Mouse (Mus musculus): ENCODE data around the gene Nmrk2. TPM values are rescaled to one million over a fixed set of nuclear protein-coding genes. Genes with fewer than 3 reads are reported as not detected.
A peak's percentile ranks its signal among the peaks of the same experiment; 100 is the strongest.
"Not testable (repeated sequence)": the region's sequence is repeated elsewhere in the genome, so short reads cannot be mapped to it uniquely, and the experiment has no call there.

Nmrk2 gene
- total RNA-seq, 2 experiments from 2014 or later, result not detected

DNA sequence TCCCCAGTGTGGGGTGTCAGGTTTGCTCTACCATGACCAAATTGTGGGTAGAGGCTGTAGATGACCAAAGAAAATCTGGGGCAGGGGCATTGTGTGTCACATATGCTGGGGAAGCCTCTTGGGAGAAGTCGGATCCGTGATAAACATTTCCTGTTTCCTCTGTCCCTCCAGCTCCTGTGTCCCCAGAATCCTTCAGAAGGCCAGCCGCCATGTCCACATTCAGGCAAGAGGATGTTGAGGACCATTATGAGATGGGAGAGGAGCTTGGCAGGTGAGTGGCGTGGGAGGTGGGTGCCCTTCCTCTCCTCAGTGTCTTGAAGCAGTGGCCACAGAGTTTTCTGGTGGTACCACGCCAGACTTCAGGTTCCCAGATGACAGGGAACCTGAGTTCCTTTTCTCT, 18.0 kb downstream of the Nmrk2 start, which contains the start of gene 4930442H23Rik:
TSS of gene 4930442H23Rik (minus strand) at position 45 of the 400 bp plus-strand sequence.
- no peak for DNase-seq

DNA sequence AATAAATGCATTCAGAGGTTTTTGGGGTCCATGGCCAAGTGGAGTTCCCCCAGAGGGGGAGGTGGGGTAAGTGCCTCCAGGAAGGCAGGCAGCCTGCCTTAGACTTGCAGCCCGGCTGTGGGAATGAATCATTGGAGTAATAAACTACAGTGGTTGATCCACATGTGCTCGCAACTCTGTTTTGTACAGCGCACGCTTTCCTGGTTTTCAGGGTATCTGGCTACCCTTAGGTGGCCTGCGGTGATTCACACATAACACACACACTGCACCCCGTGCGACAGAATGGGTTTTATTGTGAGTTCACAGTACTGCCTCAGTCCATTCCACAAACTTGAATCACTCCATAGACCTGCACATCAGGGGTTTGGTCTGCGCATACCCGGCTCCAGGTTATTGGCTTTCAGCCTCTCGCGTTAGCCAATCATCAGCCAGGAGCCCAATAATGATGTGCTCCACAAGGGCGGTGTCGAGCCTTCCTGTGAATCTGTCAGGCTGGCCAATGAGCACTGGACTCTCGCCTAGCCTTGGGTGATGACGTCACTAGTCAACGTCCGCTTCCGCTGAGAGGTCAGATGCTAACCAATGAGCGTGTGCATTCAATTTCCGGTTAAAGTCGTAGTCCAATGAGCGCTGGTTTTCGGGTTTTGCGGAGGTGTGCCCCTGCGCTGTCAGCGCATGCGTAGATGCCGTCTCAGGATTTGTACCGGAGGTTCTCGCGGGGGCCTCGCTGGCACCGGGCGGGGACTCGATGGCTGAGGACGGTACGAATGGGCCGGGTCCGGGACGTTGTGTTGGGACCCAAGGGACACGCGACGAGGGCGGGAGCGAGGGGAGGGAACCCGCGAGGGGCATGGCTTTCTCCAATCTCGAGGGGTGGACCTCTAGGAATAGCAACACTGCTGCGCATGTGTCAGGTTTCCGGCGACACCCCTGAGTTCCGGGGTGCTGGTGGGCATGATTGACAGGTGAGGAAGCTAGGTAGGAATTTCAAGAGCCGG, 19.2 kb downstream of the Nmrk2 start, which contains the start of gene Dapk3:
TSS of gene Dapk3 (plus strand) at position 670 of the 998 bp plus-strand sequence.
- DNase-seq, result peak; percentile 95 to 96

DNA sequence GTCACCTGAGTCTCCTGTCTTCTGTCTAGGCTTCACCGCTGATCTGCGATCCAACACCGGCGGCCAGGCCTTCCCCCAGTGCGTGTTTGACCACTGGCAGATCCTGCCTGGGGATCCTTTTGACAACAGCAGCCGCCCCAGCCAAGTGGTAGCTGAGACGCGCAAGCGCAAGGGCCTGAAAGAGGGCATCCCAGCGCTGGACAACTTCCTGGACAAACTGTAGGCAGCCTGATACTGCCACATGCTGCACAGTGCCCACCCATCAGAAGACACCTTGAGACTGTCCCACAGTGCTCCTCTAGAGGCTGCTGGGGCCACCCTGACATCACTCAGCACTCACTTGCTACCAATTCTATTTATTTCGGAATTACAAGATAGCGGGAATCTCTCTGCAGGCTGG, 20.0 kb downstream of the Nmrk2 start:
- not testable (repeated sequence) for DNase-seq

DNA sequence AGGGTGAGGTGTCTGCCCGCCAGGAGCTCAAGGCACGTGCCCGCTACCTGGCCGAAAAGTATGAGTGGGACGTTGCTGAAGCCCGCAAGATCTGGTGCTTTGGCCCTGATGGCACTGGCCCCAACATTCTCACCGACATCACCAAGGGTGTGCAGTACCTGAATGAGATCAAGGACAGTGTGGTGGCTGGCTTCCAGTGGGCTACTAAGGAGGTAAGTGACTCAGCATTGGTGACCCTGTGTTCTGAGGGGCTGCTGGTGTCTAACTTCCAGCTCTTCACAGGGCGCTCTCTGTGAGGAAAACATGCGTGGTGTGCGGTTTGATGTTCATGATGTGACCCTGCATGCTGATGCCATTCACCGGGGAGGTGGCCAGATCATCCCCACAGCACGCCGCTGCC, 20.9 kb downstream of the Nmrk2 start:
- no peak for DNase-seq

- no peak for DNase-seq
These were observed 22.2 kb downstream of the Nmrk2 start for GRCm38 (mm10) chr10:81179451-81180342.

DNA sequence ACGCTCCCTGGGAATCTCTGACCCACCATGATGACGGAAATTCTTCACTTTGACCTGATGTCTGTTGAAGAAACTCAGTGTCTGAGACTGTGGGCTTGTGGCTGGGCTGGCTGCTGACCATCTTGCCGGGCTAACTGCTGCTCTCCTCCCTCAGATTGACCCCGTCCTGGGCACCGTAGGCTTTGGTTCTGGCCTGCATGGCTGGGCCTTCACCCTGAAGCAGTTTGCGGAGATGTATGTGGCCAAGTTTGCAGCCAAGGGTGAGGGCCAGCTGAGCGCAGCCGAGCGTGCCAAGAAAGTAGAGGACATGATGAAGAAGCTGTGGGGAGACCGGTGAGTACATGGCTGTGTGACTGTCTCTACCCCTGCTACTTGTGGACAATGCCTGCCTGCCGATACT, 22.9 kb downstream of the Nmrk2 start:
- no peak for DNase-seq

DNA sequence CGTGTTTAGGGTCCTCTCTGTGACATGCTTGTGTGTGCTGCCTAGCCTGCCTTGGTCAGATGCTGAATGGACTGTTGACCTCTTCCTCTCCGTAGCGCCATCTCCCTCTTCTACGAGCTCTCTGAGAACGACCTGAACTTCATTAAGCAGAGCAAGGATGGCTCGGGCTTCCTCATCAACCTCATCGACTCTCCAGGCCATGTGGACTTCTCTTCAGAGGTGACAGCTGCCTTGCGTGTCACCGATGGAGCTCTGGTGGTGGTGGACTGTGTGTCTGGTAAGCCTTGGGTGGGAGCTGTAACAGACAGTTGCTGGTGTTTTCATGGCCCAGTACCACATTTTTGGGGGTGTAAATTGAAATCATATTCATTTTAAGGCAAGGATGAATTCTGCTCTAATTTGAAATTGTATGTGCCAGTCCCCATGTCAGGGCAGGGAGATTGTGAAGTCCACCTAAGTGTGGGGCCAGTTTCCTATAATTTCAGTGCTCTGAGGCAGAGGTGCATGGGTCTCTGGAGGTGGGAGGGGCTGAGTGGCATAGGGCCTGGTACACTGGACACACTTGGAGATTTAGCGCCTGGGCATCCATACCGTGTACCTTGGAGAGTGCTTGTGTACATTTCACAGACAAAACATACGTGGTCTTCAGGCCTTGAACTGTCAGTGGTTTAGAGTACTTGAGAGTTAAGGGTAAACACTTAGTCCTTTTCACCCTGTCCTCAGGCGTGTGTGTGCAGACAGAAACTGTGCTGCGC, 23.7 kb downstream of the Nmrk2 start:
- DNase-seq, result no peak

DNA sequence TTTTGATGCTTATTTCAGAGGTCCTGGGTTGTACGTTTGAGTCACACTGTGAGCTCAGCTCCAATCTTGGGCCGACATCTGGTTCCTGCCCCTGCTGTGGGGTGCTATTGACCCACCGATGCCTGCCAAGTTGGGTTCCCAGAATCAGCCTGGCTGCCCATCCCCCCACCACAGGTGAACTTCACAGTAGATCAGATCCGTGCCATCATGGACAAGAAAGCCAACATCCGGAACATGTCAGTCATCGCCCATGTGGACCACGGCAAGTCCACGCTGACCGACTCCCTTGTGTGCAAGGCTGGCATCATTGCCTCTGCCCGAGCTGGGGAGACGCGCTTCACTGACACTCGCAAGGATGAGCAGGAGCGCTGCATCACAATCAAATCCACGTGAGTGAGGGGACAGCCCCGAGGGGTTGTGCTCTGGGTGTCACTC, 24.3 kb downstream of the Nmrk2 start:
- peak; percentile 52 to 64 for DNase-seq

DNA sequence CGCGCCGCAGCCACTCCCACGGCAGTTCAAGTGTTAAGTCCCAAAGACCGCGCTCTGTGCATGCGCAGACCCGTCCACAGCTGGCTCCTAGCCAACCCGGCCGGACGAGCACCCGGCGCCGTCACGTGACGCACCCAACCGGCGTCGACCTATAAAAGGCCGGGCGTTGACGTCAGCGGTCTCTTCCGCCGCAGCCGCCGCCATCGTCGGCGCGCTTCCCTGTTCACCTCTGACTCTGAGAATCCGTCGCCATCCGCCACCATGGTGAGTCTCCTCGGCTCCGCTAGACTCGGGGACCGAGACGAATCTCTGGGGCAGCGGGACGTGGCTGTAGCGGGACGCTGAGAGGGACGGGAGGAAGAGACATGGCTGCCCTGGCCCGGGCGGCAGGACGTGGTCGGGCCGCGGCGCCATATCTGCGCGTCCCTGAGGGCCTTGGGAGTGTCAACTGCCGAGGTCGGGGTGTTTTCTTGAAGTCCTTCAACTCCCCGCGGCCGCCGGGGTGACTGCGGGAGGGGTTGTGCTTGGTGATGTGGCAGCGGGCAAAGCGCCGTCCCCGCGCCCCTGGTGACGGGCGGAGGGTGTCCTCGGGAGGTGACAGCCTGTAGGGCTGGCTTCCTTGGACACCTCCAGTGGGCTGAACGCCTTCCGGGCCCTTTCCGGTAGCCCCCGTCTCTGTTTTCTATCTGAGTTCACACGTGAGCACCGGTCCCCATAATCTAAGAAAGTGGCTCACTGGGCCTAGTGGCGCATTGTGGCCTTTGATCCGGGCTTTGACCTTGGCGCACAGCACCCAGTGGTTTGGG, 25.2 kb downstream of the Nmrk2 start, which contains the start of gene Eef2:
TSS of gene Eef2 (plus strand) at position 166 of the 806 bp plus-strand sequence.
- peak; percentile 99 to 100 for DNase-seq

GRCm38 (mm10) chr10:81175936-81176465, 25.9 kb downstream of the Nmrk2 start:
- DNase-seq, result peak in 1 of 2 experiments; percentile 68

DNA sequence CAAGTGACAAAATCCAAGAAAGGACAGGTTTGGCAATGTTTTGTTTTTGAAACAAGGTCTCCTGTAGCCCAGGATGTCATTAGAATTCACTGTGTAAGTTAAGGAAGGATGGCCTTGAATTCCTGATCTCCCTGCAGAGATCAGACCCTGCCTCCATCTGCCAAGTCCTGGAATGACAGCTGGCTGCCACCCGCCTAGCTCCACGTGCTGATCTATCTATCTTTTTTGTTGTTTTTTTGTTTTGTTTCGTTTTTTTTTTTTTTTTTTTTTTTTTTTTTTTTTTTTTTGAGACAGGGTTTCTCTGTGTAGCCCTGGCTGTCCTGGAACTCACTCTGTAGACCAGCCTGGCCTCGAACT, 26.5 kb downstream of the Nmrk2 start:
- DNase-seq, result not testable (repeated sequence)

GRCm38 (mm10) chr10:81174617-81175344, 27.1 kb downstream of the Nmrk2 start:
- peak; percentile 91 for DNase-seq

DNA sequence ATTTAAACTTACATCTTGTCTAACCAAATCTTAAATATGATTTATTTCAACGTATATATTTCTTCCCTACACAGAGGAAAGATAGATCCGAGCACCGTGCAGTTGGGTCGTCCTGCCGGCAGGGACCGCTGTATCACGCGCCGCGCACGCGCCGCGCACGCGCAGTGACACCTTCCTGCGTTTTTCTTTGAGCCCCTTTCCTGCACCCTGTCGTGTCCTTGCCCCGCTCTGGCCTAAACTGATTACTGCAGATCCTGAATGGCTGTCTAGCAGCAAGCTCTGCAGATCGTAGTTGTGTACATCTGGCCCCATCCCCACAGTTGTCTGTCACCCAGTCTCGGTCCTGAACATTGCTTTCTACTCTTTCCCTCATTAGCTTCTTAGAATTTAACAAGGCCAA, 28.7 kb downstream of the Nmrk2 start:
- peak; percentile 88 for DNase-seq

- not testable (repeated sequence) for DNase-seq
These were observed 32.4 kb downstream of the Nmrk2 start for GRCm38 (mm10) chr10:81169411-81169900.

GRCm38 (mm10) chr10:81168521-81169244, 33.2 kb downstream of the Nmrk2 start:
- peak; percentile 91 to 92 for DNase-seq

DNA sequence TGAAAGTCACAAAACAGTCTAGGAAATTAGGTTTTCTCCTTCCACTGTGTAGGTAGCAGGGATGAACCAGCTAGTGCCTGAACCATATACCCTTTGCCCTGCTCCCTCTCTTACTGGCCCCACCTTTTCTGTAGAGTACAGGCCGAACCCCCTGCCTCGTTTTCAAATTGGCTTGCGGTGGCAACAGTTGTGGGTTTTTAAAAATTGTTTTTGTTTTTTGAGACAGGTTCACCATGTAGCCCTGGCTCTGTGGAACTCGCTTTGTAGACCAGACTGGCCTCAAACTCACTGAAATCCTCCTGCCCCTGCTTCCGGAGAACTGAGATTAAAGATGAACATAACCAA, 33.8 kb downstream of the Nmrk2 start:
- DNase-seq, result no peak

DNA sequence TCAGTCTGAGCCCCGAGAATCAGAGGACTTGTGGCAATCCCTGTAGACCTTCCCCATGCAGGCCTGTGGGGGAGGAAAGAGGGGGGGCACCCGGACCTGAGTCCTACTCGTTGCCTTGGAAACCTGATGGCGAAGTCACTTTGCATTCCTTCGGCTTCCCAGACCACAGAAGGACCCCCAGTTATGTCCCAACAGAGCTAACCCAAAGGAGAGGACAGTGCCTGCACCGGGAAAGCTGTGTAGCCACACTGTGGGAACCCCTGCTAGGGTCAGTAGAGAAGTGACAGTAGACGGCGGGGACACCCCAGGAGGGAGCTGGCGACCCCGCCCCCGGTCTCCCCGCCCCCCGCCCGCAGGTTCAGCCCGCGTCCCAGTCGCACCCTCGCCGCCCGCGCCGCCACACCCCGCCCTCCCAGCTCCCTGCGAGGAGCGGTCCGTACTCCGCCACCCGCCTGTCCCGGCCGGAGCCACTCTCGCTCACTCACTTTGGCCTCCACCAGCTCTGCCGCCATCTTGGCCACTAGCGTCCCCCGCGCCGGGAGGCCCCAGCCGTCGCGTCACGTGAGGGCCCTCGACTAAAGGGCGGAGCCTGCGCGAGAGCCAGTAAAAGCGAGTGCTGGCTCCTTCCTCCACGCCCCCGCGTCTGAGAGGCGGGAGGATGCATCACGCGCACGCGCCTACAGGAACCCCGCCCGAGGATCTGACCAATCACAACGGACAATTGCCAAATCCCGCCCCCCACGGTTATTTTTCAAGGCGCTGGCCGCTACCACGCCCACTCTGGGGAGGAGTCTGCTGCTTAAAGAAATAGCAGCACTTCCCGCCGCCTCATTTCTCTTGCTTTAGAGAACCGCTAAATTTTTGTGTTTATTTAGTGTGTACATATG, 34.4 kb downstream of the Nmrk2 start, which contains the start of gene Pias4:
TSS of gene Pias4 (minus strand) at position 724 of the 887 bp plus-strand sequence.
- peak; percentile 99 to 100 for DNase-seq

- no peak for DNase-seq
These were observed 36.7 kb downstream of the Nmrk2 start for GRCm38 (mm10) chr10:81165118-81165517.
